Mouse (Mus musculus) hindbrain, embryonic 13.5 days (tissue): ENCODE measurements at regions not wholly inside any gene's neighbourhood (a gene's known extent, or its start where the extent isn't known, plus 50 kb on each side); places are given as distances from the start of the nearest gene placed in this dataset.
A peak's percentile ranks its signal among the peaks of the same experiment; 100 is the strongest.
"Not testable (repeated sequence)": the region's sequence is repeated elsewhere in the genome, so short reads cannot be mapped to it uniquely, and the experiment has no call there.

Experiments
- ATAC-seq: fragments of 200-750 bp; cut with Nextera tagmentation; 2 replicates; pipeline ENCODE4 v1.8.0; 2017; ENCODE audit warnings: moderate TSS enrichment; ENCODE audit not compliant: low FRiP score
- H3K27ac ChIP-seq: fragments of 300-500 bp; sonication (generic); 2 replicates; pipeline ENCODE4 v1.5.1; 2015; ENCODE audit warnings: inconsistent platforms, mild to moderate bottlenecking, moderate library complexity
- H3K27me3 ChIP-seq: fragments of 300-500 bp; sonication (generic); 2 replicates; pipeline ENCODE4 v1.6.1; 2015; ENCODE audit warnings: mild to moderate bottlenecking, inconsistent platforms
- H3K36me3 ChIP-seq: fragments of 300-500 bp; sonication (generic); 2 replicates; pipeline ENCODE4 v1.6.1; 2015; ENCODE audit warnings: mild to moderate bottlenecking, inconsistent platforms
- H3K4me1 ChIP-seq: fragments of 300-500 bp; sonication (generic); replicated peaks from 2 replicates; pipeline ENCODE4 v1.6.1; 2015; ENCODE audit warnings: inconsistent platforms
- H3K4me2 ChIP-seq: fragments of 300-500 bp; sonication (generic); 2 replicates; pipeline ENCODE4 v1.6.1; 2015; ENCODE audit warnings: inconsistent platforms, mild to moderate bottlenecking, moderate library complexity
- H3K4me3 ChIP-seq: fragments of 300-500 bp; sonication (generic); 2 replicates; pipeline ENCODE4 v1.5.1; 2015; ENCODE audit warnings: mild to moderate bottlenecking, inconsistent platforms
- H3K9ac ChIP-seq: fragments of 300-500 bp; sonication (generic); 2 replicates; pipeline ENCODE4 v1.6.1; 2015; ENCODE audit warnings: mild to moderate bottlenecking, inconsistent platforms
- H3K9me3 ChIP-seq: fragments of 300-500 bp; sonication (generic); 2 replicates; pipeline ENCODE4 v1.6.1; 2016; ENCODE audit warnings: inconsistent platforms
- whole genome bisulfite sequencing: fragments of 180-500 bp; shearing (Covaris S2); methylation state at CpG from one replicate; pipeline ENCODE4 v1.1.7; 2015; 5-methylcytosine and 5-hydroxymethylcytosine counted together

- H3K36me3 ChIP-seq, result no peaks in the 10 kb centered on the region
- H3K4me1 ChIP-seq, result no peaks in the 10 kb centered on the region
- no peaks in the 10 kb centered on the region for H3K9me3 ChIP-seq
- H3K4me2 ChIP-seq, result no peak overlapping the region
- H3K9ac ChIP-seq, result no peak overlapping the region
- no peak overlapping the region for H3K27ac ChIP-seq
- no peak overlapping the region for H3K4me3 ChIP-seq
- H3K27me3 ChIP-seq, result no peaks in the 10 kb centered on the region
- ATAC-seq, result no peak
- 23% methylated on average over 2 of the region's 2 CpGs for WGBS
These were observed 1267.5 kb downstream of the Pcdh9 start for GRCm38 (mm10) chr14:92622953-92623352.

DNA sequence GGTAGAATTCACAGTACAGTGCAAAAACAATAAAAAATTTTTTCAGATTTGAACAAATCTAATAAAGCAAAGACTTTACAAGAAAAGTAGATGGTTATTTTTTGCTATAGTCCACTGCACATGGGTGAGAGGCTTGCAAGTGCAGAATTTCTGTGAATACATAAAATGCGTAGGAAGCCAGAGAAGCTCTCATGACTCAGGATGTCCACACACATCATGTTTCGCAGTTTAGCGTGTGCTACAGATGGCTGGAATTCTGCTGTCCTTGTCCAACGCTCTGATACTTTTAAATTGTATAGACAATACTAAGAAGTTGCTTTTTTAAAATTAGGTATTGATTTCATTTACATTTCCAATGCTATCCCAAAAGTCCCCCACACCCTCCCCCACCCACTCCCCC lies 1274.9 kb downstream of the Pcdh9 start:
- Histone ChIP-seq H3K27me3 (no peaks in the 10 kb centered on the region), H3K4me3 (no peak overlapping the region), H3K9me3 (no peaks in the 10 kb centered on the region), H3K4me2 (no peak overlapping the region), H3K9ac (no peak overlapping the region), H3K27ac (no peak overlapping the region), H3K36me3 (no peaks in the 10 kb centered on the region), H3K4me1 (no peaks in the 10 kb centered on the region)
- ATAC-seq, result no peak
- WGBS, result 97% methylated on average over 4 of the region's 4 CpGs

GRCm38 (mm10) chr14:92593724-92594123 lies 1296.8 kb downstream of the Pcdh9 start:
- Histone ChIP-seq H3K9me3 (no peaks in the 10 kb centered on the region), H3K4me1 (no peaks in the 10 kb centered on the region; the same call in 1 of the 2 replicates), H3K4me3 (no peak overlapping the region), H3K27me3 (no peaks in the 10 kb centered on the region), H3K27ac (no peak overlapping the region), H3K36me3 (no peaks in the 10 kb centered on the region), H3K4me2 (no peak overlapping the region), H3K9ac (no peak overlapping the region)
- WGBS, result 54% methylated on average over 1 of the region's 1 CpGs
- ATAC-seq, result no peak

DNA sequence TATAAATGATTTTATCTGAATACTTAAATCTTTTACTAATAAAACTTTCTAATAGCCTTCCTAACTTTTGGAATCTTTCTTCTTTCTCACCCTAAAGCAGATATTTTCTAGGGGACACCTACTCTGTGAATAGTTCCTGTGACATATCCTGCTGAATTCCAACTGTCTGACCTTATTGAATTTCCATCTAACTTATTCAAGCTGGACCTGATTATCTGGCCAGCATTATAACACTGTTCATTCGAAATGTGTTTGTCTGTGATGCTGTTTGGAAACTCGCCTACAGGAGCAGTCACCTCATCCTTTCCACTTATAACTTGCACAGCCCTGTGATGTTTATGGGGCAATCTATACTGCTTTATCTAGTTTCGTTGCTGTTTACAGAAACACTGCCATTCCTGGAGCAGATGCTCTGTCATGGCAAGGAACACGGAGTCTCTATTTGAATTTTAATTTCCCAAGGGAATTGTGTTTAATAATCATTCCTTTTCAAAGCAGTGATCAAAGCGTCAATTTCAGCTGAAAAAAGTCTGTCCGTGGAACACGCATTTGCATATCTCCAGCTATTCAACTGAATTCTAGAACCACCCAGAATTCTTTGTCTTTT lies 1298.8 kb downstream of the Pcdh9 start:
- Histone ChIP-seq H3K9ac (no peak overlapping the region), H3K36me3 (no peaks in the 10 kb centered on the region), H3K4me2 (no peak overlapping the region), H3K4me1 (no peaks in the 10 kb centered on the region; the same call in 1 of the 2 replicates), H3K27me3 (no peaks in the 10 kb centered on the region), H3K9me3 (no peaks in the 10 kb centered on the region), H3K4me3 (no peak overlapping the region), H3K27ac (no peak overlapping the region)
- peak; percentile 69; the same call in 1 of the 2 replicates for ATAC-seq
- WGBS, result 42% methylated on average over 7 of the region's 7 CpGs

DNA sequence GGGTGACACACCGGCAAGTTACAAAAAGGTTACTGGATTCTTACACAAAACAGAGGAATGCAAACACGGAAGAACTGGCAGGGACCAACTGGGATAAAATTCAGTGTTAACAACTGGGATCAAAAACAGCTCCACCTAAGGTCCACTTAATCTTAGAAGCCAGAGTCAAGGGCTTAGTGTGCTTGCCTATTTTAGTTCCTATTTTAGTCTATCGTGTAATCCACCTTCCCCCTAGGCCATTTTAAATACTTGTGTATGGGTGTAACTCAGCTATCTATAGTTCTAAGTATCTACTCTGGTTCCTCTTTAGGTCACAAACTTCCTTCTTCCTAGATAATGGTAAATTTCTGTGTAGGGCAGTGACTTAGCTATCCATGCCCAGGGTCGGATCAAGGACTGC lies 1302.2 kb downstream of the Pcdh9 start:
- H3K4me1 ChIP-seq, ATAC-seq, H3K27me3 ChIP-seq, H3K36me3 ChIP-seq, H3K9me3 ChIP-seq, H3K9ac ChIP-seq, H3K27ac ChIP-seq, H3K4me3 ChIP-seq, H3K4me2 ChIP-seq: not testable (repeated sequence)
- 92% methylated on average over 4 of the region's 4 CpGs for WGBS

- Histone ChIP-seq H3K27ac (no peak overlapping the region), H3K9me3 (no peaks in the 10 kb centered on the region), H3K36me3 (no peaks in the 10 kb centered on the region), H3K27me3 (no peaks in the 10 kb centered on the region), H3K4me1 (no peaks in the 10 kb centered on the region), H3K4me3 (no peak overlapping the region), H3K9ac (no peak overlapping the region), H3K4me2 (no peak overlapping the region)
- no peak for ATAC-seq
- 58% methylated on average over 2 of the region's 2 CpGs for WGBS
These were observed 1323.5 kb downstream of the Pcdh9 start for GRCm38 (mm10) chr14:92566986-92567385.
